Mouse (Mus musculus): ENCODE results near the gene Rgma. TPM values are rescaled to one million over a fixed set of nuclear protein-coding genes. Genes with fewer than 3 reads are reported as not detected.

Rgma gene
- polyA plus RNA-seq, 1 experiment = 5.5 TPM

DNA sequence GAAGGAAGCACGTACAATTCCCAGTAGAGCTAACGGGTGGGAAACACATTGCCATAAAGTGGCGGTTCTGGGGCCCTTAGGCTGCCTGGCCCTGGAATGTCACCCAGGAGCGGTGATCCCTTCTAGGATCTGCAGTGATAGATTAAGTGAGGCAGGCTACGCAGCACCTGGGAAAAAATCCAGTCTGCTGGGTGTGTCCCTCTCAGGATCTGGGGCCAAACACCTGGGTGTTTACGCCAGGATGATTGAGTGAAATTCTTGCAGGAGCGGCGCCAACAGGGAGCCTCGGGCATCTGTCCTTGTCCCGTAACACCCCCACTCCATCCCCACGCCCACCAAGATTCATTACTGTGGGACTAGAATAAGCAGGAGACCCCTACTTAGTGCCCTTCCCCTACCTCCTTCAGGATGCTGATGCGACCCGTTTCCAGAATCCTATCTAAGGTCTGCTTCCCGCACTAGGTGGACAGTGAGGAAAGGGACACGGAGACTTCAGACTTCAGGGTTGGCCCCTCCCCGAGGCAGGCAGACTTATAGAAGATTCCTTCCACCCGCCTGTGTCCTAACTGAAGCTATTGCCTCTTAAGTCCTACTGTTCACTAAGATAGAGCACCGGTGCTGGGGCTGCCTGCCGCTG lies 23.6 kb downstream of the Rgma start:
- H3K27me3 ChIP-seq (ENCODE audit: control insufficient read depth, insufficient read depth, low read length, poor library complexity, severe bottlenecking) = peaks cover 9% of the 10 kb centered on the region; the same call in 1 of the 2 replicates
- H3K36me3 ChIP-seq (ENCODE audit: control insufficient read depth, insufficient read depth, low read length, poor library complexity, severe bottlenecking) = no peaks in the 10 kb centered on the region
- H3K4me1 ChIP-seq (ENCODE audit: control insufficient read depth, insufficient read depth, low read length) = peaks cover 1% of the 10 kb centered on the region
- peak overlapping the region; percentile 49 for H3K4me3 ChIP-seq (ENCODE audit: low read depth, low read length)
- TF ChIP-seq EP300 (IDR thresholded peaks at IDR 0.05; ENCODE audit: insufficient read depth, low read depth, low read length) (no peak), POLR2A (IDR thresholded peaks at IDR 0.05; ENCODE audit: insufficient read depth, low read length) (no peak), CTCF (IDR thresholded peaks at IDR 0.05; ENCODE audit: low read depth, low read length) (no peak)
- no peaks in the 10 kb centered on the region for H3K9me3 ChIP-seq (replicated peaks; ENCODE audit: control insufficient read depth, insufficient read depth, low read length, poor library complexity, severe bottlenecking)
- H3K9ac ChIP-seq (ENCODE audit: low read depth, poor library complexity, severe bottlenecking) = no peak overlapping the region
- H3K27ac ChIP-seq (ENCODE audit: insufficient read depth, low read length) = no peak overlapping the region

DNA sequence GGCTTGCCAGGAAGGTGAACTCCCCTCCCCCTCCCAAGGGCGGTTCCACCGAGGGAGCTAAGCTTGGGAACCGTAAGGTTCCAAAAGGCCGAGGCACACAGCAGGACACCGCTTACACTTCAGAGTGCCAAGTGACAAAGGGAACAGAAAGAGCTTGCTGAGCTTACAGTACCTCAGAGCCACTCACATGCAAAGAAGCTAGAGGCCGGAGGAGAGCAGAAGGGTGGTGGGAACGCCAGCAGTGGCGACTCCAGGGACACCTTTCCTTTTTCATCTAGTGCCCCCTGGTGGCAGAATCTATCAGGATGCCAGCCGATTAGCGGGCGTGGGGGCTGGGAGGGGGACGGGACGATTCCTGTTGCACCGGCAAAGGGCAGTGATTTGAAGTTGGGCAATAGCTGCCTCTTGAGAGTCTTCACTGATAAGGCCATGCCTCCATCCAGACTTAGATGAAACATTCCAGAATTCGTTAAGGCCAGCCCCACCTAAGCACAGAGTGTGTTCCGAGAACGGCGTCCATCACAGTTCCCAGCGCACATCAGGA lies 24.3 kb downstream of the Rgma start:
- TF ChIP-seq POLR2A (IDR thresholded peaks at IDR 0.05; ENCODE audit: insufficient read depth, low read length) = no peak
- TF ChIP-seq EP300 (IDR thresholded peaks at IDR 0.05; ENCODE audit: insufficient read depth, low read depth, low read length) = peak; percentile 93
- TF ChIP-seq CTCF (IDR thresholded peaks at IDR 0.05; ENCODE audit: low read depth, low read length) = peak; percentile 65
- Histone ChIP-seq H3K27ac (ENCODE audit: insufficient read depth, low read length) (no peak overlapping the region), H3K4me3 (ENCODE audit: low read depth, low read length) (peak overlapping the region; percentile 49), H3K27me3 (ENCODE audit: control insufficient read depth, insufficient read depth, low read length, poor library complexity, severe bottlenecking) (peaks cover 9% of the 10 kb centered on the region; the same call in 1 of the 2 replicates), H3K36me3 (ENCODE audit: control insufficient read depth, insufficient read depth, low read length, poor library complexity, severe bottlenecking) (no peaks in the 10 kb centered on the region), H3K4me1 (ENCODE audit: control insufficient read depth, insufficient read depth, low read length) (peaks cover 1% of the 10 kb centered on the region), H3K9ac (ENCODE audit: low read depth, poor library complexity, severe bottlenecking) (no peak overlapping the region), H3K9me3 (replicated peaks; ENCODE audit: control insufficient read depth, insufficient read depth, low read length, poor library complexity, severe bottlenecking) (no peaks in the 10 kb centered on the region)

DNA sequence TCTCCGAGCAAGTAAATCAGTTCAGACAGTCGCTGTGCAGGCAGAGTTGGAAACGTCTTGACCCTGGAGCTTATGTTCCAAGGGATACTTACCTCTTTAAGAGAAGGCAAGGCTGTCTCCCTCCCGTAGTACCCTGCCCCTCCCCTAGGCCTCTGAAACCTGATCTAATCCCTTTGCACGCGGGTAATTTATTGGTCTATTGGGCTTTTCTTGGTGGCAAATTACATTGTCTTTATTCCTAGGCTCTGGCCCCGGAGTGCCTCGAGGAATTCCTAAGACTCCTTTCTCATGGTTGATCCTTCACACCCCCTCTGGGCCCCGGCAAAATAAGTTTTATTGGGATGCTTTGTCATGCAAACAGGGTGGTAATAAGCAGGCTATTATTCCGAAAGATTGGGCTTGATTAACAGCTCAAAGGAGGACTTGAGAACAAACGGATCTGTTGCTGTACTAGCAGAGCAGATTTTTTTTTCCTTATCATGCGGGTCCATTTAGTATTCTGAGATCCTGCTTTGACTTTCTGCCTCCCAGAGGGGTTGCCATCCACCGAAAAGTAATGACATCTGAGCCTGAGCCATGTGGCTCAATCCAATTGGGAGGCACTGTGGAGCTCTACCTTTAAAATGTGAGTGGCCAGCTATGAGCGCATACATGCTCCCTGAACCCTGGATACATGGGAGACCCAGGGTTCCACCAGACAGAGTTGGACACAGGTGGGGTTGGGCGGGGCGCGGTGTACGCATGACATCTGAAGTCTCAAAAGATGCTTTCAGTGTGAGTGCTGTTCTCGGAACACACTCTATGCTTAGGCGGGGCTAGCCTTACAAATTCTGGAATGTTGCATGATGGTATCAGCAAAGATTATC lies 25.0 kb downstream of the Rgma start:
- H3K27ac ChIP-seq (ENCODE audit: insufficient read depth, low read length) = no peak overlapping the region
- peaks cover 9% of the 10 kb centered on the region; the same call in 1 of the 2 replicates for H3K27me3 ChIP-seq (ENCODE audit: control insufficient read depth, insufficient read depth, low read length, poor library complexity, severe bottlenecking)
- H3K9ac ChIP-seq (ENCODE audit: low read depth, poor library complexity, severe bottlenecking) = no peak overlapping the region
- H3K36me3 ChIP-seq (ENCODE audit: control insufficient read depth, insufficient read depth, low read length, poor library complexity, severe bottlenecking) = no peaks in the 10 kb centered on the region
- H3K4me3 ChIP-seq (ENCODE audit: low read depth, low read length) = peak overlapping the region; percentile 30
- TF ChIP-seq EP300 (IDR thresholded peaks at IDR 0.05; ENCODE audit: insufficient read depth, low read depth, low read length) (no peak), CTCF (IDR thresholded peaks at IDR 0.05; ENCODE audit: low read depth, low read length) (no peak)
- H3K9me3 ChIP-seq (replicated peaks; ENCODE audit: control insufficient read depth, insufficient read depth, low read length, poor library complexity, severe bottlenecking) = no peaks in the 10 kb centered on the region
- H3K4me1 ChIP-seq (ENCODE audit: control insufficient read depth, insufficient read depth, low read length) = peaks cover 1% of the 10 kb centered on the region

DNA sequence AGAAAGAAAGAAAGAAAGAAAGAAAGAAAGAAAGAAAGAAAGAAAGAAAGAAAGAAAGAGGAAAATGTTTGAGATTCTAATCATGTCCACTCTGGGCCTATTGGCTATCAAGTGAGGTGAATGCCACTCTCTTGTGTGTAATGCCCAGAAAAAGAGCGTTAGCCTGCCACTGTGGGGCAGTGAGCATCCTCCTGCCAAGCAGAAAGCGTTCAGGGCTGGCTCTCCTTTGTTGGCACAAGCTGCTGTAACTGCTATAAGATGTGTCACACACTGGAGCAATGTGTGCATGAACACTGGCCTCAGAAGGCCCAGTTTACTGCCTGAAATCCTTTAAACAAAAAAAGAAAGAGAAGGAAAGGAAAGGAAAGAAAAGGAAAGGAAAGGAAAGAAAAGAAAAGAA lies 26.8 kb downstream of the Rgma start:
- Histone ChIP-seq H3K27ac (ENCODE audit: insufficient read depth, low read length) (no peak overlapping the region), H3K27me3 (ENCODE audit: control insufficient read depth, insufficient read depth, low read length, poor library complexity, severe bottlenecking) (0 out of 2 replicates have a peak, but pooled peaks cover 3% of the 10 kb centered on the region), H3K36me3 (ENCODE audit: control insufficient read depth, insufficient read depth, low read length, poor library complexity, severe bottlenecking) (no peaks in the 10 kb centered on the region), H3K4me1 (ENCODE audit: control insufficient read depth, insufficient read depth, low read length) (peaks cover 1% of the 10 kb centered on the region), H3K4me3 (ENCODE audit: low read depth, low read length) (no peak overlapping the region), H3K9me3 (replicated peaks; ENCODE audit: control insufficient read depth, insufficient read depth, low read length, poor library complexity, severe bottlenecking) (no peaks in the 10 kb centered on the region), H3K9ac (ENCODE audit: low read depth, poor library complexity, severe bottlenecking) (no peak overlapping the region)
- TF ChIP-seq CTCF (IDR thresholded peaks at IDR 0.05; ENCODE audit: low read depth, low read length) (no peak), POLR2A (IDR thresholded peaks at IDR 0.05; ENCODE audit: insufficient read depth, low read length) (no peak), EP300 (IDR thresholded peaks at IDR 0.05; ENCODE audit: insufficient read depth, low read depth, low read length) (no peak)

DNA sequence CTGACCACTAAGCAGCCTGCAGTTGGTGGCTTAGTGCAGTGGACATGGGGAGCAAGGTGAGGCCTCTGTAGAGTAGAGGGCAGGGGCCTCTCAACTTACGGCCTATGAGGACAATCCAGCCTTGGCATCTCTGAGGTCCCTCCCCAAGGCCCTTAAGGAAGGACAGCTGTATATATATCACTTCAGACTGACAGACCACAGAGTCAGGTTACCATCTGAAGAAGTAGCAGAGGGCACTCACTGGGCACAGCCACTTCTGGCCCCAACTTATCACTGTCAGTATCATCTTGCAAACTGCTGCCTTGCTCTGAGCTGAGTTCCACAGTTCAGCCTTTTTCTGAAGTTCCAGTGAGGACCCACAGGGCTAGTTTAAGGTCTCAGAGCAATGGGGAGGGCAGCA lies 27.4 kb downstream of the Rgma start:
- Histone ChIP-seq H3K9me3 (replicated peaks; ENCODE audit: control insufficient read depth, insufficient read depth, low read length, poor library complexity, severe bottlenecking) (no peaks in the 10 kb centered on the region), H3K4me3 (ENCODE audit: low read depth, low read length) (no peak overlapping the region), H3K36me3 (ENCODE audit: control insufficient read depth, insufficient read depth, low read length, poor library complexity, severe bottlenecking) (no peaks in the 10 kb centered on the region), H3K4me1 (ENCODE audit: control insufficient read depth, insufficient read depth, low read length) (peaks cover 1% of the 10 kb centered on the region), H3K27ac (ENCODE audit: insufficient read depth, low read length) (no peak overlapping the region), H3K9ac (ENCODE audit: low read depth, poor library complexity, severe bottlenecking) (no peak overlapping the region), H3K27me3 (ENCODE audit: control insufficient read depth, insufficient read depth, low read length, poor library complexity, severe bottlenecking) (0 out of 2 replicates have a peak, but pooled peaks cover 3% of the 10 kb centered on the region)
- TF ChIP-seq POLR2A (IDR thresholded peaks at IDR 0.05; ENCODE audit: insufficient read depth, low read length) (no peak), CTCF (IDR thresholded peaks at IDR 0.05; ENCODE audit: low read depth, low read length) (no peak), EP300 (IDR thresholded peaks at IDR 0.05; ENCODE audit: insufficient read depth, low read depth, low read length) (no peak)
